Mouse (Mus musculus): ENCODE data around the gene Taf10. TPM values are rescaled to one million over a fixed set of nuclear protein-coding genes. Genes with fewer than 3 reads are reported as not detected.
A peak's percentile ranks its signal among the peaks of the same experiment; 100 is the strongest.

Gene Taf10
- 100 to 1,000 TPM; 122 to 125 TPM for total RNA-seq (2021)

- DNase-seq: peak; percentile 90
These were observed at the start of gene Taf10 for GRCm38 (mm10) chr7:105743926-105744590. Gene Taf10 (minus strand): TSS chr7:105744361.

GRCm38 (mm10) chr7:105793701-105794100 is 49.5 kb upstream of the Taf10 start:
- DNase-seq: peak; percentile 41

GRCm38 (mm10) chr7:105791147-105791546 is 47.0 kb upstream of the Taf10 start:
- DNase-seq: no peak

- peak; percentile 51 for DNase-seq
These were observed 43.4 kb upstream of the Taf10 start, which contains the start of gene Dchs1 for GRCm38 (mm10) chr7:105787285-105788140. Gene Dchs1 (minus strand): TSS chr7:105787654.

- no peak for DNase-seq
These were observed 42.5 kb upstream of the Taf10 start for GRCm38 (mm10) chr7:105786506-105787284.

- DNase-seq: no peak
These were observed 40.4 kb upstream of the Taf10 start for GRCm38 (mm10) chr7:105784556-105784955.

- DNase-seq: no peak
These were observed 39.7 kb upstream of the Taf10 start for GRCm38 (mm10) chr7:105783861-105784260.

GRCm38 (mm10) chr7:105778553-105779265 is 34.5 kb upstream of the Taf10 start:
- peak; percentile 65 for DNase-seq

- peak; percentile 73 for DNase-seq
These were observed 33.8 kb upstream of the Taf10 start for GRCm38 (mm10) chr7:105777797-105778552.

GRCm38 (mm10) chr7:105777316-105777715 is 33.2 kb upstream of the Taf10 start:
- no peak for DNase-seq

- DNase-seq: no peak
These were observed 31.9 kb upstream of the Taf10 start for GRCm38 (mm10) chr7:105776026-105776425.

- DNase-seq: no peak
These were observed 30.5 kb upstream of the Taf10 start for GRCm38 (mm10) chr7:105774661-105775060.

- DNase-seq: no peak
These were observed 28.9 kb upstream of the Taf10 start for GRCm38 (mm10) chr7:105773041-105773440.

GRCm38 (mm10) chr7:105772331-105772730 is 28.2 kb upstream of the Taf10 start:
- no peak for DNase-seq

GRCm38 (mm10) chr7:105769959-105770358 is 25.8 kb upstream of the Taf10 start:
- no peak for DNase-seq

- no peak for DNase-seq
These were observed 23.6 kb upstream of the Taf10 start for GRCm38 (mm10) chr7:105767729-105768165.

GRCm38 (mm10) chr7:105764331-105764730 is 20.2 kb upstream of the Taf10 start:
- DNase-seq: no peak

GRCm38 (mm10) chr7:105762517-105763270 is 18.5 kb upstream of the Taf10 start:
- DNase-seq: no peak

GRCm38 (mm10) chr7:105761813-105762484 is 17.8 kb upstream of the Taf10 start:
- no peak for DNase-seq

GRCm38 (mm10) chr7:105753281-105753680 is 9.1 kb upstream of the Taf10 start:
- no peak for DNase-seq
